Comparison of ENCODE assay signal across 27 mouse cellular contexts in the genomic region with DNA sequence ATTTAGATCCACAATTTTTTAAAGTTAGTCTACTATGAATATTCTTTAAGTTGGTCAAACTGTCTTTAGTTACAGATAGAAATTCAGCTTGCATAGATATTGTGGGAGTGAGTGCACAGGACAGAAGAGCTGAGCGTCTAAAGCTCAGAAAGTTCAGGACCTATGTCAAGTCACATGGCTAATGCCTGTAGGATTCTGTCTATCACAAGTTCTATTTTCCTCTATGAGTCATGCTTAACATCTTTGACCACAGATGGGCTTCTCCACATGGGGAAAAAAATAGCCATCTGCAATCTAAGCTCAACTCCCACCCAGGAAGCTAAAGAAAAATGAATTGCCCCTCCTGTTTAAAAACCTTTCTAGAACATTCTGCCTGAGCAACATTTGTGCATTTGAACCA.
DNase-seq lines count a peak whose midpoint lies in the region; ATAC-seq and TF ChIP-seq lines count a peak whose summit lies in the region.
"Had no signal": no experiment of that assay in that cellular context is flagged by ENCODE, and none has a peak within 500 bp of the region (broad histone marks: within the 10 kb centered on the region; RNA-seq: fewer than 3 reads in every experiment).

No protein-coding gene starts in this region.

- no peak for ATAC-seq in forebrain, embryonic 13.5 days
- ATAC-seq: forebrain, embryonic 16.5 days; hindbrain, postnatal 0 days; inflammation-experienced regulatory T-cells, adult 6 months had no signal

- 89% methylated on average over 1 of the region's 1 CpGs for WGBS in forebrain, embryonic 10.5 days
- 94% methylated on average over 1 of the region's 1 CpGs for WGBS in forebrain, embryonic 13.5 days

- no peak for TF ChIP-seq CTCF in C2C12 (IDR thresholded peaks at IDR 0.05; ENCODE audit: control insufficient read depth, insufficient read depth, insufficient read length)
- TF ChIP-seq CTCF in layer of hippocampus, adult 2 months (conservative IDR thresholded peaks at IDR 0.05) = no peak

- no peak overlapping the region for H3K27ac ChIP-seq in layer of hippocampus, adult 2 months
- no peak overlapping the region for H3K27ac ChIP-seq in forebrain, embryonic 10.5 days
- no peak overlapping the region for H3K27ac ChIP-seq in forebrain, embryonic 13.5 days
- H3K27ac ChIP-seq: embryonic facial prominence, embryonic 12.5 days; embryonic facial prominence, embryonic 15.5 days; forebrain, embryonic 12.5 days; heart, adult 2 months; heart, embryonic 10.5 days; heart, embryonic 13.5 days; hindbrain, embryonic 14.5 days; hindbrain, postnatal 0 days had no signal

- H3ac ChIP-seq in C2C12 (ENCODE audit: control insufficient read depth, insufficient read length, low read depth) = no peak overlapping the region

- H3K4me1 ChIP-seq in forebrain, embryonic 10.5 days = no peaks in the 10 kb centered on the region
- H3K4me1 ChIP-seq in forebrain, embryonic 13.5 days = no peaks in the 10 kb centered on the region
- H3K4me1 ChIP-seq: embryonic facial prominence, embryonic 12.5 days; embryonic facial prominence, embryonic 15.5 days; forebrain, embryonic 12.5 days; heart, embryonic 10.5 days had no signal

- H3K9me3 ChIP-seq in forebrain, embryonic 10.5 days = no peaks in the 10 kb centered on the region
- no peaks in the 10 kb centered on the region for H3K9me3 ChIP-seq in forebrain, embryonic 13.5 days (replicated peaks)
- H3K9me3 ChIP-seq: embryonic facial prominence, embryonic 12.5 days; embryonic facial prominence, embryonic 15.5 days; forebrain, embryonic 12.5 days; heart, embryonic 10.5 days; heart, embryonic 13.5 days had no signal

- H3K9ac ChIP-seq in forebrain, embryonic 13.5 days = no peak overlapping the region
- H3K9ac ChIP-seq: embryonic facial prominence, embryonic 12.5 days; embryonic facial prominence, embryonic 15.5 days; forebrain, embryonic 12.5 days; heart, embryonic 13.5 days; hindbrain, embryonic 14.5 days had no signal

- DNase-seq in layer of hippocampus, adult 18-20 months (ENCODE audit: low spot score in 2 of 2) = peak; percentile 6 to 41
- no peak for DNase-seq in layer of hippocampus, postnatal 25 days (ENCODE audit: extremely low spot score in 1 of 2, low spot score in 1 of 2)
- DNase-seq in layer of hippocampus, adult 2 months (ENCODE audit: low spot score in 2 of 2) = peak; percentile 2 to 12
- peak; percentile 30 for DNase-seq in layer of hippocampus, adult 9-11 months
- DNase-seq in forebrain, embryonic 10.5 days (ENCODE audit: extremely low spot score, low spot score) = no peak
- DNase-seq in urinary bladder, adult 18-20 months (ENCODE audit: low spot score in 2 of 2) = no peak
- DNase-seq: adrenal gland, adult 8-10 months; adrenal gland, postnatal 25 days; cerebellum, adult 11 months; cerebellum, adult 2 months; cerebellum, adult 9-11 months; cerebellum, postnatal 25 days; gastrocnemius, postnatal 25 days; heart, adult 2 months; heart, postnatal 14 days; heart, postnatal 4 days had no signal

- no peak overlapping the region for H3K4me3 ChIP-seq in C2C12 (ENCODE audit: insufficient read depth, poor library complexity, severe bottlenecking)
- H3K4me3 ChIP-seq in layer of hippocampus, adult 2 months = no peak overlapping the region
- no peak overlapping the region for H3K4me3 ChIP-seq in forebrain, embryonic 10.5 days
- H3K4me3 ChIP-seq in forebrain, embryonic 13.5 days = no peak overlapping the region
- H3K4me3 ChIP-seq: embryonic facial prominence, embryonic 12.5 days; embryonic facial prominence, embryonic 15.5 days; forebrain, embryonic 12.5 days; heart, adult 2 months; heart, embryonic 10.5 days; heart, embryonic 13.5 days had no signal

- no peak overlapping the region for H3K4me2 ChIP-seq in forebrain, embryonic 13.5 days
- H3K4me2 ChIP-seq: embryonic facial prominence, embryonic 12.5 days; embryonic facial prominence, embryonic 15.5 days; forebrain, embryonic 12.5 days; heart, embryonic 13.5 days; hindbrain, embryonic 14.5 days had no signal

- H3K79me2 ChIP-seq in C2C12 (ENCODE audit: control insufficient read depth, insufficient read depth) = no peaks in the 10 kb centered on the region

- H3K36me3 ChIP-seq in C2C12 (ENCODE audit: control insufficient read depth, insufficient read depth) = no peaks in the 10 kb centered on the region
- no peaks in the 10 kb centered on the region for H3K36me3 ChIP-seq in forebrain, embryonic 10.5 days (replicated peaks)
- no peaks in the 10 kb centered on the region for H3K36me3 ChIP-seq in forebrain, embryonic 13.5 days (ENCODE audit: poor library complexity, severe bottlenecking)
- H3K36me3 ChIP-seq: embryonic facial prominence, embryonic 12.5 days; embryonic facial prominence, embryonic 15.5 days; forebrain, embryonic 12.5 days; heart, embryonic 10.5 days; heart, embryonic 13.5 days had no signal

- H3K27me3 ChIP-seq in C2C12 (ENCODE audit: control insufficient read depth, insufficient read depth, insufficient read length) = no peaks in the 10 kb centered on the region
- no peaks in the 10 kb centered on the region for H3K27me3 ChIP-seq in forebrain, embryonic 10.5 days (ENCODE audit: poor library complexity, severe bottlenecking)
- no peaks in the 10 kb centered on the region for H3K27me3 ChIP-seq in forebrain, embryonic 13.5 days
- H3K27me3 ChIP-seq: embryonic facial prominence, embryonic 12.5 days; embryonic facial prominence, embryonic 15.5 days; forebrain, embryonic 12.5 days; heart, embryonic 13.5 days had no signal

- H3K79me3 ChIP-seq in C2C12 (ENCODE audit: low read depth) = no peaks in the 10 kb centered on the region

TF ChIP-seq in C2C12, 6 proteins besides CTCF, POLR2A, EP300 and RAD21:
- TF ChIP-seq MYOD1 (IDR thresholded peaks at IDR 0.05; ENCODE audit: control insufficient read depth, insufficient read length, low read depth) = no peak
- peak; percentile 78 for TF ChIP-seq USF1 (IDR thresholded peaks at IDR 0.05; ENCODE audit: low read depth)

Comparison
In these comparisons a context has a peak if more than half of its experiments do, and no peak if none do; other contexts are left out.
1. DNase-seq: peak in layer of hippocampus, adult 18-20 months (2 of 2), layer of hippocampus, adult 2 months (2 of 2) and layer of hippocampus, adult 9-11 months (single experiment); none in layer of hippocampus, postnatal 25 days (0 of 2), forebrain, embryonic 10.5 days (single experiment) and urinary bladder, adult 18-20 months (0 of 2).